Mouse (Mus musculus) right cerebral cortex, adult 18-20 months (tissue): ENCODE data around the gene Gstp2.

Experiments
- DNase-seq: peaks from one replicate; pipeline ENCODE4 v3.0.0; 2022; ENCODE audit warnings: mixed read lengths

Gstp2 gene

DNA sequence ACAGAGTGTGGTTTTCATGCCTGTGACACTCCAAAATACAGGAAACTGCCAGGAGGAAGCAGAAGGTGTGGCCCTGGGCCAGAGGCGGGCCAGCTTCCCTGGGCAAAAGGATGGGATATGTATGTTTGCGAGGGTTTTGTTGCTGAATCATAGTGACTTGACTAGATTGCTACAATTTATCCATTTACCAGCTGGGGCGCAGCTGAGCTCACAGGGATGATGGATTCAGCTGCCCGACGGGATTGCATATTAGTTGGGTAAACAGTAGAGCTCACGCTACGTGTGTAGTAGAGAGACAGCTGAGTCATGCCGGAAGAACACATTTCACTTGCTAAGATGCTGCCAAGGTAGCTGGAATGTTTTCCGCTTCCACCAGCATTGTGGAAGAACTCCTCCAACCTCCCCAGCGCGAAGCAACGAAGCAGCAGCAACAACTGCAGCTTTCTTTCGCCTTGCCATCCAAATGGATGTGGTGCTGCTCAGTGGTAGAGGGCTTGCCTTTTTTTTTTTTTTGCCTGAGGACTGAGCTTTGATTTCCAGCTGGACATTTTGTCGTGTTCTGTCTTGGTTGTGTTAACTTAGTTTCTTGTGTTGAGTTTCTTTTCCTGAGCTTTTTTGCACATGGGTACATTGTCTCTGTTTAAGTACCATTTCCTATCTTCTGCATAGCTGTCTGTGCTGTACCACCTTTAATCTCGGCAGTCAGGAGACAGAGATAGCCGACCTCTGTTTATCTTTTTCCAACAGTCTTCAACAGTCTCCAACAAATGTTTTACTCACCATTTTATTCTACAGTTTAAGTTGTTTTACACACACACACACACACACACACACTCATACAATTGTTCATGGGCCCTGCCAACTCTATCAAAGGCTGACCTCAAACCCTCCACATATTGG, at the start of gene Gstp2:
Gene Gstp2 (minus strand): TSS at position 58 of the 900 bp plus-strand sequence.
- peak; percentile 91 for DNase-seq

DNA sequence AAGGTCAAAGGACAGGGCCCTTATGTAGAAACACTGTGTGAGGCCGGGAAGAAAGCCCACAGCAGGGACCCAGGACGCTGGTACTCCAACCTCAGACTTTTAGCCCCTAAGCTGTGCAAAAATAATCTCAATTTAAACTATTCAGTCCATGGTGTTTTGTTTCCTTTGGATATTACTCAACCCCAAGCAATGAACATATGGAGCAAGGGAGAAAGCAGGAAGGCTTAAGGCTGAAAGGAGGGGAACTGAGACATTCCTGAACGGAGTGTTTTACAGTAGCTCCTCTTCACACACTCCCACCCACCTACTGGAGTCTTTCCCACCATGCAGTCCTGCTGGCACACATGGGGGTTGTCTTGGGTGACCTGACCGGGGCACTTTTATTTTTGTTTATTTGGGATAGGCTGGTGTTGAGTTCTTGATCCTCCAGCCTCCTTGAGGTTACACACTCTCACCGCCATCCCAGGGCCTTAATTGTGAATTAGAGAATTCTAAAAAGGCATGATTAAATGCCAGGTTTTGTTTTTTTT, 49.0 kb upstream of the Gstp2 start:
- no peak for DNase-seq

GRCm38 (mm10) chr19:4094348-4094747, 48.5 kb upstream of the Gstp2 start:
- DNase-seq: no peak

DNA sequence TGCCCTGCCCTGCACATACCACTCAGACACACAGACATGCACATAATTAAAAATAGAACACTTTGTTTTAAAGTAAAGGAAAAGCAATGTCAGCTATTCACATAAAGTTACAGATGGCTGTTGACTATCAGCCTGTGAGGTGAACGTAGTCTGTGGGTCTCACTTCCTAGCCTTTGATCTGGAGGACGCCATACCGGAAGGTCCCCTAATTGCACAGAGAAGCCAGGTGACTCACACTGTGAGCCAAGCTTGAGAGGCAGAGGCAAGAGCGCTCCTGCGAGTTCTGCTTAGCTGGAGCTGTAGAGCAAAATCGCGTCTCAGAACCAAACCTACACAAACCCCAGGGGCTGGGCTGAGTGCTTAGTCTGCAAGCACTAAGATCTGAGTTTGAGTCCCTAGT, 47.9 kb upstream of the Gstp2 start:
- DNase-seq: no peak

DNA sequence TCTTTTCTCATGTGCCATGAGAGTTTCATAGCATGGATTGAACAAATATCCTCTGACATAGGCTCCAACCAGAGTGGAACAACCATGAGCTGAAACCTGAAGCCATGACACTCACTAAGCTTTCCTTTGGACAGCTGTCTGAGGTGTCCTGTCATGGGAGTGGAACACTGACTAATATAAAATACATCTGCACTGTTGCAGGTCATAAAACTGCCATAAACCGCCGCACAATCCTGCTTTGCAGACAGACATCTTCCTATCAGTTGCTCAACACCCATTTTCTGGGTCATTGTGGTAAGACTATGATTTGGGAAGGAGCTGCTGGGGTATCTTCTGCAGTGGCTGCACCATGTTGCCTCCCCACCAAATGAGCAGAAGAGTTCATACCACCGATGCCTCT, 46.9 kb upstream of the Gstp2 start:
- DNase-seq: no peak

DNA sequence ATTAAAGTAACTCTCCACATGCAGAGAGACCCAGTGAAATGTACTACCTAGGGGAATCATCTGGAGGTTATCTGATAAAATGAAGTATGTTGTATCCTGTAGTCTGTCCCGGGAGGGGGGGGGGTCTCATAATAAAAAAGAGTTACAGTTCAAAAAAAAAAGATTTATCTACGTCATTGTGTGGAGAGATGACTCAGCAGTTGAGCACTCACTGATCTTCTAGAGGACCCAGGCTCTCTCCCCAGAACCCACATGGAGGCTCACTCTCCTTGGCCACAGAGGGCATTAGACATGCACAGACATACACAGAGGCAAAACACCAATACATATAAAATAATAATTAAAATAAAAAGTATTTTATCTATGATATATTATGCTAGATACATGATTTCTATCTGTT, 45.6 kb upstream of the Gstp2 start:
- no peak for DNase-seq

DNA sequence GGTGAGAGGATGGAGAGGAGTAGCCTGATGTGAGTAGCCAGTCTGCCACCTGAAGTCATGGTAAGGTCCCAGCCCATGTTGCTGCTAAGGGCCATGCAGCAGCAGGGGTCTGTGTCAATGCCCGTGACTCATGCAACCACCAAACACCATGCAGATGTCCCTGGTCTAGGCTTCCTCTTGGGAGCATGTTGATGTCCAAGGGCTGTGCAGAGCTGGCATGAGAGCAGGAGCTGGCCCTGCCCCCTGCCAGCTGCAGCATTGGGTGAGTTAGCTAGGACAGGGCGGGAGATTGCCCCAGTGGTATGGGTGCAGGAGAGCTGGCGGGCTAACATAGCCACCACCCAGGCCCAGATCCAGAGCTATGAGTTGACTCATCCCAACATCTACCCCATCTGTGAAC, 44.6 kb upstream of the Gstp2 start:
- no peak for DNase-seq

DNA sequence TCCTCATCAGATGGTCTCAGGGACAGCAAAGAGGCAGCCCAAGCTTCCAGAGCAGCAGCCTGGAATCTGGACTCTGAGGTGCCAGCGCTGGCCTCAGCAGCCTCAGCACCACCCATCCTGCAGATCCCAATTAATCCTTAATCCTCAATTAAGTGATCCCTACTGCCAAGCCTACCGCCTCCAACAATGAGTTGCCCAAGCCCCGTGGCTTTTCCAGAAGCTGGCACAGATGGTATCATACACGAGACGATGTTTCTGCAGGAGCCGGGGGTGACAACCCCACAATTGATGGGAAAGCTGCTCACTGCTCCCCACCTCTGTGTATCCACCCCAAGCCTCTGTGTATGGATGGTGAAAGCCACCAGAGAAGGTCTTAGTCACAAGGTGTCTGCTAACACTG, 43.3 kb upstream of the Gstp2 start:
- DNase-seq: no peak

DNA sequence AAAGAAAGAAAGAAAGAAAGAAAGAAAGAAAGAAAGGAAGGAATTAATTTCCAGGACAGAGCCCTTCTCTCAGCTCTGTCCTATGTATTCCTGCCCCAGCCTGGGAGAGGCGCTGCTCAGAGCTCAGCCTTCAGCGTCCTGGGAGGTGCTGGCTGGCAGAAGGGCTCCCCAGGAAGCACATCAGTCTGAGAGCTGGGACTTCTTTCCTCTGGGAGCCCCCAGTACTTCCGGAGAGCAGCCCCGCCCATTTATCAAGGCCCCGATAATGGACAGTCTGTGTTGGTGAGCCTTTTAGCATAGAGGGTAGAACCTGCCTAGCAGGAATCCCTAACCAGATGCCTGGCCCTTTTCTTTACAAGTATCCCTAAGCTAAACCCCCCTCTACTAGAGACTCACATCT, 42.3 kb upstream of the Gstp2 start:
- DNase-seq: no peak

DNA sequence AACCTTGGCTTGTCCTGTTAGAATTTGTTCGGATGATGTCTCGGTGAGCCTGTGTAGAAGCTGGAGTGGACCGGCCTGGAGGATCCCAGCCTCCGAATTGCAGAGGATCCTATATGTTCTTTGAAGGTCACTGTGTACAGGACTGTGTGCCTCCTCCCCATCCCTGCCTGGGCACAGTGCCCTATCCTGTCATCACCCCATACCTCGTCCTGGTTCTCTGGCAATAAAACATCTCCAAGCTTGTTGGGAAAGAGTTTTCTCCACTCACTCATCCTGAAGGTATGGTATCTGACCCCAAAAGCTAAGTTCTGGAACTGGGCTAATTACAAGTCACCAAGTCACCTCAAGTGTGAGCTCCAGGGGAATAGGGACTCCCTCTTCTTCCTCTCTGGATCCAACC, 41.3 kb upstream of the Gstp2 start:
- DNase-seq: no peak

DNA sequence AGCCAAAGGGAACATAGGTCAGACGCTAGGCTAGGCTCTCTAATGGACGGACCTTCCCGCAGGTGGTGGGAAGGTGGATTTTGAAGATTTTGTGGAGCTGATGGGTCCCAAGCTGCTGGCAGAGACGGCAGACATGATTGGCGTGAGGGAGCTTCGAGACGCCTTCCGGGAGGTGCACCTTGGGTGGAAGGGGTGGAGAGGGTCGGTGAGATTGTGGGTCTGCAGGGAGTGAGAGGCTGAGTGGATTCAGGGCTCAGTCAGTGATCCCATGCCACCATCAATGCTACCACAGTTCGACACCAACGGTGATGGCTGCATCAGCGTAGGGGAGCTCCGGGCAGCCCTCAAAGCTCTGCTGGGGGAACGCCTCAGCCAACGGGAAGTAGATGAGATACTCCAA, 40.3 kb upstream of the Gstp2 start:
- DNase-seq: no peak

GRCm38 (mm10) chr19:4084984-4085383, 39.2 kb upstream of the Gstp2 start:
- DNase-seq: no peak

GRCm38 (mm10) chr19:4083826-4084225, 38.0 kb upstream of the Gstp2 start:
- DNase-seq: no peak

DNA sequence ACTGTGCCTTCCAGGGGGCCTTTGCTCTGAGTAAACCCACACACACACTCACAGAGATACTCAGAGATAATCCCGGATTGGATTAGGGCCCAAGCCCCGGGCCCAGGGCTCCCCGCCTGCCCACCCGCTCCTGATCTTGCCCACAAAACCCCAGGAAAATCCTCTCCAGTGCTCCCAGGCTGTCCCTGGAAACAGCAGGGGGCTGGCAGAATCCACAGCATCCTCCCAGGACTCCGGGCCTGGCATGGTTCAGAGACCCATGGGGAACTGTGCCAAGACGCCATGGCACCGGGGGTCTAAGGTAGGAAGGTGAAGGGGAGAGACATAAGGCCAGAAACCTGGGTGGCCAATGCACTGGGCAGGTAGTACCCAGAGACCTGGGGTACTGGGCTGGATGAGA, 37.5 kb upstream of the Gstp2 start:
- DNase-seq: no peak

GRCm38 (mm10) chr19:4082219-4082965, 36.6 kb upstream of the Gstp2 start:
- DNase-seq: no peak

DNA sequence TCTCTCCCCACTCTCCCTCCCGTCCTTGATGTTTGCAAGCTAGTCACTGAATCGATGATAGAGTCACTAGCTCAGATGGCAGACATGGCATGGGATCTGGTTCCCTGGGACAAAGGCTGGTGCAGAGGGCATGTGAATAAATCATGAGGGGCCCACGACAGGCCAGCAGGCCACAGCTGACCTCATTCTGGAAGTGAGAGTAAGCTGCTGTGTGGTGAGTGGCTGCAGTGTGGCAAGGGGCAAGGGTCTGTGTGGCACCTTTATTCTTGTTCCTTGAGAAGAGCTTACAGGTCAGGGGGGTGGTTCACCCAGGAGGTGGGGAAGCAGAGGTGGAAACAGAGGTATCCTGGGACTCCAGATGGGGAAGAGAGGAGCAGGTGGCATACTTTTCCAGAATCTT, 35.6 kb upstream of the Gstp2 start, which contains the start of gene Cabp2:
Gene Cabp2 (plus strand): TSS at position 185 of the 400 bp plus-strand sequence.
- no peak for DNase-seq

GRCm38 (mm10) chr19:4080511-4081009, 34.7 kb upstream of the Gstp2 start:
- DNase-seq: no peak

GRCm38 (mm10) chr19:4079594-4079993, 33.8 kb upstream of the Gstp2 start:
- no peak for DNase-seq

DNA sequence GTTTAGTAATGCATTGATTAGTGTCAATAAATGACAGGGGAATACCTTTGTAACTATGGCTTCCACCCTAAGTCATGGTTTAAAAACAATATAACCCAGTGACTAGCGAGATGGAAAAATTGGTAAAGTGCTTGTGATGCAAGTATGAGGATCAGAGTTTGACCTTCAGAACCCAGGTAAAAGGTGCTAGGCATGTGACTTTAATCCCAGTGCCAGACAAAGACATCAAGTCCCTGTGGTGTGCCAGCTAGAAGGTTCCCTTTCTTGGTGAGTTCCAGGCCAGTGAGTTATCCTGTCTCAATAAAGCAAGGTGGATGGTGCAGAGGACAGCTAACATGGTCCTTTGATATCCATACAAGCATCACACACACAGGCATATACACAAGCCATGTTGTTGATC, 29.7 kb upstream of the Gstp2 start:
- no peak for DNase-seq

GRCm38 (mm10) chr19:4072706-4073424, 27.0 kb upstream of the Gstp2 start:
- no peak for DNase-seq

- DNase-seq: no peak
These were observed 25.6 kb upstream of the Gstp2 start for GRCm38 (mm10) chr19:4071406-4071805.

- no peak for DNase-seq
These were observed 24.9 kb upstream of the Gstp2 start for GRCm38 (mm10) chr19:4070756-4071155.

DNA sequence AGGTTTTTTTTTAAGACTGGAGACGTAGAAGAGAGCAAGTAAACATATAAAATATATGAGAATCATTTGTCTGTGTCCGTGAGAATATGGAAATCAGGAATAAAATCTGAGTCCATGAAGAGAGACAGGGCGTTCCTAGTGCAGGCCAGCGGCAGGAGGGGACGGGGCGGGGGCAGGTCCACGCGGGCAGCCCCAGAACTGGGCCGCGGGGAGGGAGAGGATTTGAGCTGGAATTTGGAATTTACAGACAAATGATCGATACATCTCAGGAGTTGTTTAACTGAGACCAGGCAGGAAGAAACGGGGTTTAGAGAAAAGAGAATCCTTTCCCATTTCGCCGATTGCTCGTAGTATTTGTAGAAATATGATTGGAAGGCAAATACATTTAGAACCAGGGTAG, 24.5 kb upstream of the Gstp2 start:
- DNase-seq: no peak
